Mouse (Mus musculus): Measurements from ENCODE around the gene Kdr. TPM values are rescaled to one million over a fixed set of nuclear protein-coding genes. Genes with fewer than 3 reads are reported as not detected.

Gene Kdr
- polyA plus RNA-seq (2014; fragmentation: Nextera tagmentation; extraction: Ambion mirVana), result 28.9 and 29.2 TPM in 2 replicates

DNA sequence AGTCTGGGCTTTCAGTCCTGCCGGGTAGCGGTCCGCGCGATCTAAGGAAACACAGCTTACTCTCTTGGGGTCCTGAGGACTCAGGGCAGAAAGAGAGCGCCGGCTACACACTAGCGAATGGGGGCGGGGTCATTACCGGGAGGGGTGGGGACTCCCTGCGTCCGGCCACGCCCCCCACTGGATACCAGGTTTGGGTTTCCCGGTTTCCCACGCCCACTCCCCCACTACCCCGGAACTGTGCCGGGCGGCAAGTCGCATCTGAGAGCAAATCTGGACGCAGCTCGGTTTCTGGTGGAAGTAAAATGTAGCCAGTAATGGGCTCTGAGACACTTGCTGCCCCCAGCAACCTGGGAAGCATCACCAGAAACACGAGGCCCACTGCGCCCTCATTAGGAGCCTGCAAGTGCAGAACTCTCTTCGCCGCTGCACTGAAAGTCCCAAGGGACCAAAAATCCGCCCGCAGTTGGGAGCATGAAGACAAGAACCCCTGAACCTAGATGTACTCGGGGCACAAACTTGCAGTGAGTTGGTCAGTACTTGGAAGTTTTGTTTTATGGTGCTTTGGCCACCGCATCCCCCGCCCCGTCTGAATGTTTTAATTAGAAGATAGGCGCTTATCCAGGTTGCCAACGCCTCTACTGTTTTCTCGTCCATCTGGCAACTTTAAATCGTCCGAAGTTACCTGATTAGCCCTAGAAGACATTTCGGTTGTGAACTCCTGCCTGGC is at the start of gene Kdr:
Gene Kdr (minus strand): TSS at position 85 of the 727 bp plus-strand sequence.
- Histone ChIP-seq H3K27ac (ENCODE audit: low read depth, low read length) (no peak within 1 kb of the TSS), H3K27me3 (ENCODE audit: control insufficient read depth, insufficient read depth, low read length) (peaks cover 37% of the 10 kb centered on the region), H3K4me1 (ENCODE audit: control insufficient read depth, insufficient read depth, low read length) (peaks cover 7% of the 10 kb centered on the region; the same call in 1 of the 2 replicates), H3K4me3 (ENCODE audit: low read depth, low read length) (peak within 1 kb of the TSS; percentile 52), H3K9ac (ENCODE audit: low read length) (peak within 1 kb of the TSS; percentile 31), H3K36me3 (ENCODE audit: control insufficient read depth, insufficient read depth, low read length) (no peaks in the 10 kb centered on the region), H3K9me3 (ENCODE audit: control insufficient read depth, low read length) (no peaks in the 10 kb centered on the region), H3K4me2 (ENCODE audit: low read depth) (peak within 1 kb of the TSS; percentile 97)
- ATAC-seq (ENCODE audit: insufficient read depth, low FRiP score, low TSS enrichment) (peak; percentile 85), DNase-seq (ENCODE audit: low spot score) (peak; percentile 88)
- WGBS, result 1% methylated on average over 37 of the region's 37 CpGs

DNA sequence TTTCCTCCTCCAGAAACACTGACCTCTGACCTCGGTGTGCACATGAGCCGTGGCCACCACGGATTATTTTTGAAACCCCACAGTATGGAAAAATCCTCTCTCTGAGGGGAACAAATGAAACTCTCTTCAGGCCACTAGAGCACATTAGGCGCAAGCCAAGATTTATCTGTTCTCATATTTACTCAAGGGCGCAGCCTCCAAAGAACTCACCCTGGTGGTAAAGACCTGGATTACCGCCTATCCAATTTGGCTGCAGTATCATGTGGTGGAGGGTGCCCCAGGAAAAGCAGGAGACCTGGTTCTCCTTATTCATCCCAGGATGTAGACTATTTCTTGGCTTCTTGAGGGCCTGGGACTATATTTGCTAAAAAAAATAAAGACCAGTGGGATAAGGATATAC is 48.5 kb upstream of the Kdr start:
- Histone ChIP-seq H3K4me3 (ENCODE audit: low read depth, low read length) (no peak overlapping the region), H3K4me2 (ENCODE audit: low read depth) (no peak overlapping the region), H3K9ac (ENCODE audit: low read length) (no peak overlapping the region), H3K4me1 (ENCODE audit: control insufficient read depth, insufficient read depth, low read length) (no peaks in the 10 kb centered on the region), H3K36me3 (ENCODE audit: control insufficient read depth, insufficient read depth, low read length) (no peaks in the 10 kb centered on the region), H3K27ac (ENCODE audit: low read depth, low read length) (no peak overlapping the region), H3K27me3 (ENCODE audit: control insufficient read depth, insufficient read depth, low read length) (no peaks in the 10 kb centered on the region), H3K9me3 (ENCODE audit: control insufficient read depth, low read length) (no peaks in the 10 kb centered on the region)
- whole genome bisulfite sequencing, result 69% methylated on average over 6 of the region's 6 CpGs
- no peak for DNase-seq (ENCODE audit: low spot score)
- ATAC-seq (ENCODE audit: insufficient read depth, low FRiP score, low TSS enrichment), result no peak

DNA sequence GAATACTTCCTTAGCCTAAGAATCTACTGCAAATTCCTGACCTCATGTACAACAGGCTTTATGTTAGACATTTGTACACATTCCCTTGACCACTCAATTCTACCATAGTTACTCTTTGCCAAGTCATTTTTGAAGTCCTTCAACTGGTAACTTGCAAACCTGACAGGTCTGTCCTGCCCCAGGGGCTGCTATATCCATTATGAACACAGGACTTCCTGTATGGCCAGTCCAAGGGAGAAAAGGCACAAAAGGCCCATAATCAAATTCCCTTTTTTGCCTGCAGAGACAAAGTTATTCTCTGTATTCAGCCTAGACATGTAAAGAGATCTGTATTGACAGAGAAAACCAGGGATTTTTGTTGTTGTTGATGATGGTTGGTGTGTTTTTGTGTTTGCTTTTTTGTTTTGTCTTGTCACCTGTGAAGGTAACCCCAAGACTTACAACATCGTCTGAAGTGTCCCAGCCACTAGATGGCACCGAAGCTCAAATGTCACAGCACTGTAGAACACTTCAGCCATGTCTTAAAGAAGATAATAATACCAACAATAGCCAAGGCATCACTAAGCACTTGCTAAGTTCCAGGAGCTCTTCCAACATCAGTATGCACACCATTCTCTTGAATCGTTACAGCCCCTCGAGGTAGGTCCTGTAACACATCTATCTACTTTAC is 47.9 kb upstream of the Kdr start:
- no peak overlapping the region for H3K27ac ChIP-seq (ENCODE audit: low read depth, low read length)
- no peaks in the 10 kb centered on the region for H3K9me3 ChIP-seq (ENCODE audit: control insufficient read depth, low read length)
- no peaks in the 10 kb centered on the region for H3K36me3 ChIP-seq (ENCODE audit: control insufficient read depth, insufficient read depth, low read length)
- H3K4me3 ChIP-seq (ENCODE audit: low read depth, low read length), result no peak overlapping the region
- DNase-seq (ENCODE audit: low spot score) (no peak), ATAC-seq (ENCODE audit: insufficient read depth, low FRiP score, low TSS enrichment) (no peak)
- no peaks in the 10 kb centered on the region for H3K27me3 ChIP-seq (ENCODE audit: control insufficient read depth, insufficient read depth, low read length)
- no peaks in the 10 kb centered on the region for H3K4me1 ChIP-seq (ENCODE audit: control insufficient read depth, insufficient read depth, low read length)
- no peak overlapping the region for H3K4me2 ChIP-seq (ENCODE audit: low read depth)
- WGBS, result 67% methylated on average over 4 of the region's 4 CpGs
- no peak overlapping the region for H3K9ac ChIP-seq (ENCODE audit: low read length)

DNA sequence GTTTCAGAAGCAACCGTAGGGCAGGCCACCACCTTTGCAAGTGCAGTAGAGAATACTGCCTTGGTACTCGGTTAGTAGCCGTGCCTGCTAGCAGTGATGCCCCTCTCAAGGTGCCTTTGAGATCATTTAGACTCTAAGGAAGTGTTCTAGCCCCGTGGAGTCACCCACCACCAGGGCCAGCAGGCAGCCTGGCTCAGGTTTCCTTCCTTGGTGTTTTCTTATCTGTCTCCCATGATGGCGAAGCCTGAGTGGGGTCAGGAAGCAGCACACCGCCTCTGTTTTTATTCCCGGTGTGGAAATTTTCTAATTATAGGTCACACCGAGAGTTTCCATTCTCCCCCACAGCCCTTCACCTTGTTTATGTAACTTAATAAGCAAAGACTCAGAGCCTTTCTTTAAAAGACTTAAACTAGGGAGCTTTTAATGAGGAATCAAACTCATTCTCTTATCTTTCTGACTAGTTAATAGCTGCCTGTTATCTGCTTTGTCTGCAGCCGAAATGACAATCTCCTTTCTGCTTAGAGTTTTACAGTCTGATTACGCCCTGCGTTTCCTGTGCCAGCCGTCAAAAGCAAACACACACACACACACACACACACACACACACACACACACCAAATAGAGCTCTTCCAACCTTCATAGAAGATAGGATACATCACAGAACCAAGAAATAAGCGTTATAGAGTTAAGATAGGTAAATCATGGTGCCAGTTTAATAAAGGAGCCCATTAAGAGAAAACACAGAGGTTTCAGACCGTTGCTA is 44.9 kb upstream of the Kdr start:
- Histone ChIP-seq H3K36me3 (ENCODE audit: control insufficient read depth, insufficient read depth, low read length) (no peaks in the 10 kb centered on the region), H3K4me2 (ENCODE audit: low read depth) (no peak overlapping the region), H3K9ac (ENCODE audit: low read length) (no peak overlapping the region), H3K9me3 (ENCODE audit: control insufficient read depth, low read length) (no peaks in the 10 kb centered on the region), H3K27ac (ENCODE audit: low read depth, low read length) (no peak overlapping the region), H3K4me1 (ENCODE audit: control insufficient read depth, insufficient read depth, low read length) (no peaks in the 10 kb centered on the region), H3K4me3 (ENCODE audit: low read depth, low read length) (no peak overlapping the region), H3K27me3 (ENCODE audit: control insufficient read depth, insufficient read depth, low read length) (no peaks in the 10 kb centered on the region)
- 63% methylated on average over 14 of the region's 14 CpGs for WGBS
- no peak for DNase-seq (ENCODE audit: low spot score)
- ATAC-seq (ENCODE audit: insufficient read depth, low FRiP score, low TSS enrichment), result no peak

DNA sequence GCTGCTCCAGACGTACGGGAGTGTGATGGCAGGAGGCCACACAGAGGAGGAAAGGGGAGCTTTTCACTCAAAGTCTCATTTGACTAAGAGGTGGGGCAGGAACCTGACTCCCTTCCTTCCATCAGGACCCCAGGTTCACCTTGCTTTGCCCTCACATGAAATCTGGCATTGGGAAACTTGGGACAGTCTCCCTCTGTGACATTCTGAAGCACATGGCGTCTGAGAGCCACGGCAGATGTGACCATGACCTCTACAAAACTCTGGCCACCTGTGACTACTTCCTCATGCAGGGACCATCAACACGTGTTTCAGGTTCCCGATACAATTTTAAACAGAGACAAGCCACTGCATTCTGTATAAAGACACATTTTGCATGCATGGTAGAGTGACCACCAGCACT is 44.2 kb upstream of the Kdr start:
- H3K9me3 ChIP-seq (ENCODE audit: control insufficient read depth, low read length), result no peaks in the 10 kb centered on the region
- no peak overlapping the region for H3K9ac ChIP-seq (ENCODE audit: low read length)
- no peaks in the 10 kb centered on the region for H3K4me1 ChIP-seq (ENCODE audit: control insufficient read depth, insufficient read depth, low read length)
- H3K4me2 ChIP-seq (ENCODE audit: low read depth), result no peak overlapping the region
- ATAC-seq (ENCODE audit: insufficient read depth, low FRiP score, low TSS enrichment), result no peak
- DNase-seq (ENCODE audit: low spot score), result no peak
- no peak overlapping the region for H3K4me3 ChIP-seq (ENCODE audit: low read depth, low read length)
- no peak overlapping the region for H3K27ac ChIP-seq (ENCODE audit: low read depth, low read length)
- H3K36me3 ChIP-seq (ENCODE audit: control insufficient read depth, insufficient read depth, low read length), result no peaks in the 10 kb centered on the region
- 82% methylated on average over 6 of the region's 6 CpGs for WGBS
- no peaks in the 10 kb centered on the region for H3K27me3 ChIP-seq (ENCODE audit: control insufficient read depth, insufficient read depth, low read length)

DNA sequence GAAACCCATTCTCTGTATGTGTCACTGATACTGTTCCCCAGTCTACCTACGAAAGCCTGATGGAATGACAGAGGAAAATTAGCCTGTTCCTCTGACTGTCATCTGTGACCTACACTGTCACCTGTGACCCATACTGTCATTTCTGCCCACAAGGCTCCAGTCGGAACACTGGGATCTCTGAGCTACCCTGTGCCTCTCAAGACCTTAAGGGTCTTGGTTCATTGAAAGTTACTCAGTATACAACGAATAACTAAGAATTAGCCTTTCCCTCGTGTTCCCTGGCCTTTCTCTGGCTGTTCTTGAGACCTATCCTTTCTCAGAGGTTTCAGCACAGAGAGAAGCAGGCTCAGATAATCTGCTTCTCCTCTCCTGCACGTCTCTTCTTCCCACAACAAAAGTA is 40.1 kb upstream of the Kdr start:
- H3K4me1 ChIP-seq (ENCODE audit: control insufficient read depth, insufficient read depth, low read length), result no peaks in the 10 kb centered on the region

DNA sequence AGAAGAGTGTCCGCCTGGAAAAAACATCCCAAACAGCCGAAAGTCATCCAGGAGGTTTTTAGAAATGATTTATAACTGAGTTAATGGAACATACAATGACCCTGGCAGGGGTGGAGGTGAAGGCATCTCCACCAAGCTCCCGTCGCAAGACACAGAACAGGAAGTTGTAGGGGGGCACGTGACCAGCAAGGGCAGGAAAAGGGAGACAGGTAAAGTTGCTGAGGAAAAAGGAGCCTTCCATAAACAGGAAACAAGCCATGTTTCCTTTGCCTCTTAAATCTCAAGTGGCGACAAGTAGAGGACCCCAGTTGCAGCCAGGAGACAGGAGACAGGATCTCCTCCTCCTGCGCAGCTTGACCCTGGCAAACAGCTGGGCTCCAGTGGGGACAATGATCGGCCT is 37.8 kb upstream of the Kdr start:
- Histone ChIP-seq H3K27ac (ENCODE audit: low read depth, low read length) (no peak overlapping the region), H3K4me1 (ENCODE audit: control insufficient read depth, insufficient read depth, low read length) (no peaks in the 10 kb centered on the region), H3K9me3 (ENCODE audit: control insufficient read depth, low read length) (no peaks in the 10 kb centered on the region), H3K36me3 (ENCODE audit: control insufficient read depth, insufficient read depth, low read length) (no peaks in the 10 kb centered on the region), H3K9ac (ENCODE audit: low read length) (no peak overlapping the region), H3K4me3 (ENCODE audit: low read depth, low read length) (no peak overlapping the region), H3K4me2 (ENCODE audit: low read depth) (no peak overlapping the region), H3K27me3 (ENCODE audit: control insufficient read depth, insufficient read depth, low read length) (no peaks in the 10 kb centered on the region)
- ATAC-seq (ENCODE audit: insufficient read depth, low FRiP score, low TSS enrichment), result no peak
- 64% methylated on average over 8 of the region's 8 CpGs for WGBS
- DNase-seq (ENCODE audit: low spot score), result no peak

More for the DNA sequence above, 40.1 kb upstream of the Kdr start:
- H3K4me2 ChIP-seq (ENCODE audit: low read depth), result no peak overlapping the region
- H3K27me3 ChIP-seq (ENCODE audit: control insufficient read depth, insufficient read depth, low read length), result no peaks in the 10 kb centered on the region
- H3K4me3 ChIP-seq (ENCODE audit: low read depth, low read length), result no peak overlapping the region
- DNase-seq (ENCODE audit: low spot score), result no peak
- no peaks in the 10 kb centered on the region for H3K36me3 ChIP-seq (ENCODE audit: control insufficient read depth, insufficient read depth, low read length)
- no peak overlapping the region for H3K27ac ChIP-seq (ENCODE audit: low read depth, low read length)
- no peak overlapping the region for H3K9ac ChIP-seq (ENCODE audit: low read length)
- 78% methylated on average over 5 of the region's 5 CpGs for whole genome bisulfite sequencing
- no peaks in the 10 kb centered on the region for H3K9me3 ChIP-seq (ENCODE audit: control insufficient read depth, low read length)
- ATAC-seq (ENCODE audit: insufficient read depth, low FRiP score, low TSS enrichment), result no peak

DNA sequence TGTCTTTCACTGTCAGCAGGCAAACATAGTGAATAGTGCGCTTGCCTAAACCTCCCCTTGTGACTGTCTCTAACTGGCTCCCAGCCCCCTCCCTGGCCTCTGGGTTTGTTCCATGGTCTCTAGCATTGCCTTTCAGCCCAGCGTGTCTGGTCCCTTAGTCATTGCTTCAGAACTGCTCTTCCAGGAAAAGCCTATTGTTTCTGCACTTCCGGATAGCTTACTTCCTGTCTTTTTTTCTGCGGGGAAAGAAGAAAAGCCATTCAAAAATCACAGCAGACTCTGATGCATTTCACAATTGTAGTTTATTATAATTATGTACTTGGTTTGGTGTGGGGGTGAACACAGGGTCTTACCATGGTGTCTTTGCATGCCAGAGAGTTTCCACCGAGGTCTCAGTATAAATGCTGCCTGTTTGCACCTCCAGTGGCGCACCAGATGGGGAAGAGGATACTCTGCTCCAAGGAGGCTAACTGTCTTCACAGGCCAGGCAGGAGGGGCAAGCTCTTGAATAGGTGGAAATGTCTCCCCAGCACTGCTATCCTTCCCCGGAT is 35.7 kb upstream of the Kdr start:
- Histone ChIP-seq H3K36me3 (ENCODE audit: control insufficient read depth, insufficient read depth, low read length) (no peaks in the 10 kb centered on the region), H3K4me3 (ENCODE audit: low read depth, low read length) (no peak overlapping the region), H3K4me1 (ENCODE audit: control insufficient read depth, insufficient read depth, low read length) (no peaks in the 10 kb centered on the region), H3K9ac (ENCODE audit: low read length) (no peak overlapping the region), H3K9me3 (ENCODE audit: control insufficient read depth, low read length) (no peaks in the 10 kb centered on the region), H3K27ac (ENCODE audit: low read depth, low read length) (no peak overlapping the region), H3K4me2 (ENCODE audit: low read depth) (no peak overlapping the region), H3K27me3 (ENCODE audit: control insufficient read depth, insufficient read depth, low read length) (no peaks in the 10 kb centered on the region)
- DNase-seq (ENCODE audit: low spot score) (peak; percentile 18), ATAC-seq (ENCODE audit: insufficient read depth, low FRiP score, low TSS enrichment) (no peak)
- 75% methylated on average over 7 of the region's 7 CpGs for WGBS
